Mouse (Mus musculus) heart, postnatal 0 days (tissue): ENCODE results near the gene Unk. TPM values are rescaled to one million over a fixed set of nuclear protein-coding genes. Genes with fewer than 3 reads are reported as not detected.
A peak's percentile ranks its signal among the peaks of the same experiment; 100 is the strongest.
"Not testable (repeated sequence)": the region's sequence is repeated elsewhere in the genome, so short reads cannot be mapped to it uniquely, and the experiment has no call there.

Source experiments
- ATAC-seq: fragments of 200-750 bp; cut with Nextera tagmentation; 2 replicates; pipeline ENCODE4 v1.8.0; 2017; ENCODE audit warnings: low read depth, moderate number of reproducible peaks, moderate library complexity; ENCODE audit not compliant: insufficient read depth
- DNase-seq: peaks from one replicate; pipeline ENCODE4 v3.0.0-alpha.2; 2016; ENCODE audit warnings: low spot score
- H3K27ac ChIP-seq: fragments of 300-500 bp; sonication (generic); 2 replicates; pipeline ENCODE4 v1.5.1; 2014; ENCODE audit warnings: low read depth, mild to moderate bottlenecking
- H3K27me3 ChIP-seq: fragments of 300-500 bp; sonication (generic); 2 replicates; pipeline ENCODE4 v1.6.1; 2014; ENCODE audit warnings: low read length, mixed read lengths; ENCODE audit not compliant: control insufficient read depth, insufficient read depth
- H3K36me3 ChIP-seq: fragments of 300-500 bp; sonication (generic); replicated peaks from 2 replicates; pipeline ENCODE4 v1.6.1; 2014; ENCODE audit warnings: low read length, mixed read lengths; ENCODE audit not compliant: control insufficient read depth, insufficient read depth
- H3K4me1 ChIP-seq: fragments of 300-500 bp; sonication (generic); 2 replicates; pipeline ENCODE4 v1.6.1; 2014; ENCODE audit warnings: antibody characterized with exemption; ENCODE audit not compliant: control insufficient read depth, insufficient read depth
- H3K4me2 ChIP-seq: fragments of 300-500 bp; sonication (generic); 2 replicates; pipeline ENCODE4 v1.6.1; 2014; ENCODE audit warnings: low read depth, mild to moderate bottlenecking, low read length, moderate library complexity
- H3K4me3 ChIP-seq: fragments of 300-500 bp; sonication (generic); 2 replicates; pipeline ENCODE4 v1.5.1; 2014; ENCODE audit warnings: low read depth, low read length
- H3K9ac ChIP-seq: fragments of 300-500 bp; sonication (generic); replicated peaks from 2 replicates; pipeline ENCODE4 v1.6.1; 2014; ENCODE audit warnings: low read depth, low read length, mixed read lengths
- H3K9me3 ChIP-seq: fragments of 300-500 bp; sonication (generic); replicated peaks from 2 replicates; pipeline ENCODE4 v1.6.1; 2016; ENCODE audit warnings: low read length; ENCODE audit not compliant: control insufficient read depth
- CTCF ChIP-seq: IDR thresholded peaks from 2 replicates; pipeline ENCODE4 v1.5.1; 2016; ENCODE audit warnings: antibody characterized with exemption, control low read depth, low read depth
- EP300 ChIP-seq: IDR thresholded peaks from 2 replicates; pipeline ENCODE4 v1.6.1; 2016; ENCODE audit warnings: antibody characterized with exemption, low read depth
- WGBS: fragments of 180-500 bp; shearing (Covaris S2); extraction: QIAGEN DNeasy Blood & Tissue Kit; methylation state at CpG from one replicate; pipeline ENCODE4 v1.1.7; 2014; 5-methylcytosine and 5-hydroxymethylcytosine counted together
- polyA plus RNA-seq: library from polyadenylated mRNA; unstranded; fragments of >200 nt; fragmentation: Nextera tagmentation; extraction: Ambion mirVana; gene quantifications from 2 replicates; pipeline ENCODE4 v1.2.1, GENCODE M21; 2015
- total RNA-seq: library from RNA; depleted of rRNA; stranded (reverse); fragments of >200 nt; gene quantifications from 2 replicates; pipeline ENCODE4 v1.2.3, GENCODE M21; 2014; ENCODE audit warnings: low replicate concordance

Unk gene
- total and polyA plus RNA-seq, 2 experiments from 2014 or later = 9.5 to 26.1 TPM

DNA sequence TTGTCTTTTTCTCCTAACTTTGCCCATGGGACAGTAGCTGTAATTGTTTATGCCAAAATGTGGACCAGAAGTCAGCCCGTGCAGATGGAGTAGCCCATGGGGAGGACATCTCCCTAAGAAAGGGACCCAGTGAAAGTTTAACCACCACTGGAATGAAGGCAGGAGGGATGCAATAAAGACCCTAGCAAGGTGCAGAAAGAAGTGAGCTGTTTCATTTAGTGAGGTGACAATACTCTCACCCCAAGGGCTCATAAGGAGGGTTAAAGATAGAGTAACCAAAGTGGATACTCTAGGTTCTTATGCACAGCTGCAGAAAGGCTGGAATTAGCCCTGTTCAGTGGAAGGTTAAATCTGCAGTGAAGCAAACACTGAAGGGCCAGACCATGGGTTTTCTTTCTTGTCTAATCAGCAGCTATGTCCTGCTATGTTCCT is 10.7 kb upstream of the Unk start:
- Histone ChIP-seq H3K36me3 (peaks cover 22% of the 10 kb centered on the region), H3K4me2 (no peak overlapping the region), H3K27ac (no peak overlapping the region), H3K9ac (no peak overlapping the region), H3K4me3 (no peak overlapping the region), H3K27me3 (no peaks in the 10 kb centered on the region), H3K9me3 (no peaks in the 10 kb centered on the region), H3K4me1 (no peaks in the 10 kb centered on the region; the same call in 1 of the 2 replicates)
- TF ChIP-seq CTCF = no peak
- no peak for TF ChIP-seq EP300
- WGBS = 61% methylated on average over 1 of the region's 1 CpGs
- no peak for ATAC-seq
- DNase-seq = peak; percentile 32

DNA sequence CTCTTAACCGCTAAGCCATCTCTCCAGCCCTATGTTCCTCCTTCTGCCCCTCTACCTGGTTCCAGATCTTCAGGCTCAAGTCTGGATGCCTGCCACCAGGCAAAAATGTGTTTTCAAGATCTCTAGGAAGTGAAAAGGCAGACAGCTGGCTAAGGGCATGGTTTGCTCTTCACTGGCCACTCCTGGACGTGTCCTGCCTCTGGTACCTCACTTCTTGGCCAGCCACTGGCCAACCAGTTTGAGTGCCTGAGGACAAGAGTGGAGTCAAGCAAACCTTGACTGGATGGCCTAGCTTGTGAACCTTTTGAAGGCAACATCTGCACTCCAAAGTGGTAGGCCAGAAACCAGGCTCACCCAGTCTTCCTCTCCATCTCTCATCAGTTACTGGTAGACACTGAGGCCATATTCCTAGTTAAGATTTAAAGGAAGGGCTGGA is 10.1 kb upstream of the Unk start:
- peaks cover 22% of the 10 kb centered on the region for H3K36me3 ChIP-seq
- H3K27me3 ChIP-seq = no peaks in the 10 kb centered on the region
- DNase-seq (no peak), ATAC-seq (no peak)
- H3K4me1 ChIP-seq = no peaks in the 10 kb centered on the region; the same call in 1 of the 2 replicates
- H3K9ac ChIP-seq = no peak overlapping the region
- H3K9me3 ChIP-seq = no peaks in the 10 kb centered on the region
- TF ChIP-seq EP300 = no peak
- no peak overlapping the region for H3K4me3 ChIP-seq
- H3K4me2 ChIP-seq = no peak overlapping the region
- 0 out of 2 replicates have a peak overlapping the region, but pooled peaks have one; percentile 14 for H3K27ac ChIP-seq
- 85% methylated on average over 2 of the region's 2 CpGs for WGBS

DNA sequence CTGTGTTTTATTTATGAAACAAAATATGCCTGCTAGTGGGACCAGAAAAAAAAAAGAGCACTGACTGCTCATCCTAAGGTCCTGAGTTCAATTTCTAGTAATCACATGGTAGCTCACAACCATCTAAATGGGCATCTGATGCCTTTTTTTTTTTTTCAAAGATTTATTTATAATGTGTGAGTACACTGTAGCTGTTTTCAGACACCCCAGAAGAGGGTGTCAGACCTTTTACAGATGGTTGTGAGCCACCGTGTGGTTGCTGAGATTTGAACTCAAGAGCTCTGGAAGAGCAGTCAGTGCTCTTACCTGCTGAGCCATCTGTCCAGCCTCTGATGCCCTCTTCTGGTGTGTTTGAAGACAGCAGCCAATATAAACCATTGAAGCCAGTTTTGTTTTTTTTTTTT is 9.6 kb upstream of the Unk start:
- TF ChIP-seq EP300 = no peak
- TF ChIP-seq CTCF = peak; percentile 32
- Histone ChIP-seq H3K27me3 (no peaks in the 10 kb centered on the region), H3K27ac (no peak overlapping the region), H3K9me3 (no peaks in the 10 kb centered on the region), H3K4me3 (no peak overlapping the region), H3K4me2 (no peak overlapping the region), H3K36me3 (peaks cover 22% of the 10 kb centered on the region), H3K9ac (no peak overlapping the region), H3K4me1 (no peaks in the 10 kb centered on the region; the same call in 1 of the 2 replicates)
- DNase-seq (no peak), ATAC-seq (no peak)
- 31% methylated on average over 1 of the region's 1 CpGs for WGBS

DNA sequence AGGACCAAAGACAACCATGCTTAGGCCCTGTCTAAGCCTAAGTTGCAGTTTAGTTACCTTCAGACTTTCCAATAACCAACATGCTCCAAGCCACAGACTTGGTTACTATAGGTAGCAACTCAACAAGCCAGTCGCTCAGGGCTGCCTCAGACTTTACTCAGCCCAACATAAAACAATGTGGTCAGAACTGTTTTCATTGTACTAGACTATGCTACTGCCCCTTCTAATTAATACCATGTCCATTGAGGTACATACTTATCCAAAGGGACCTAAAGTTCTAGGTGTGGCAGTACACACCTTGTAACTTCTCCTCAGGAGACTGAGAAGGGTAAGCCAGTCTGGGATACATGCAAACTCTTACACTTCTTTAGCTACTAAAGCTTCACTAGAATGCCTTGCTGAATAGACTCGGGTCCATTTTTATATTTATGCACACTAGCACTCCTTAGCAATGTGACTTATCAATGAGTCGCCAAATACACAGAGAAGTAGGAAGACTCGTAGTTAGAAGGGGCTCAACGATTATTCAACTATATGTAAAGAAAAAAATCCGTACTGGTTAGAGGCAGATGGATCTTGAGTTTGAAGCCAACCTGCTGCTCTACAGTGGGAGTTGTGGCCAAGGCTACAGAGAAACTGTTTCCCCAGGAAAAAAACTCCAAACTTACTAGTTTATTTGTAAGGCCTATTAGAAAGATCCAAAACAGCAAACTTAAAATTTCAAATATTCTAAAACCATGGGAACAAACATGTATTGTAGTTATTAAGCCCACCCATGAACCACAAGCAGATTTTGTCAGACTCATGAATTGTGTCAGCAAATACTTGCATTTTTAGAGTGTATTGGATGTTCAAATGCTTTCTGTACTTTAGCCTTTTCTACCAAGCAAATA is 8.5 kb upstream of the Unk start:
- H3K27me3 ChIP-seq = no peaks in the 10 kb centered on the region
- DNase-seq (no peak), ATAC-seq (no peak)
- no peaks in the 10 kb centered on the region; the same call in 1 of the 2 replicates for H3K4me1 ChIP-seq
- no peaks in the 10 kb centered on the region for H3K9me3 ChIP-seq
- 75% methylated on average over 6 of the region's 6 CpGs for WGBS
- TF ChIP-seq CTCF (no peak), EP300 (no peak; the same call in 1 of the 2 replicates)
- H3K4me2 ChIP-seq = peak overlapping the region; percentile 51
- H3K4me3 ChIP-seq = peak overlapping the region; percentile 35
- H3K27ac ChIP-seq = no peak overlapping the region
- peaks cover 22% of the 10 kb centered on the region for H3K36me3 ChIP-seq
- no peak overlapping the region for H3K9ac ChIP-seq

DNA sequence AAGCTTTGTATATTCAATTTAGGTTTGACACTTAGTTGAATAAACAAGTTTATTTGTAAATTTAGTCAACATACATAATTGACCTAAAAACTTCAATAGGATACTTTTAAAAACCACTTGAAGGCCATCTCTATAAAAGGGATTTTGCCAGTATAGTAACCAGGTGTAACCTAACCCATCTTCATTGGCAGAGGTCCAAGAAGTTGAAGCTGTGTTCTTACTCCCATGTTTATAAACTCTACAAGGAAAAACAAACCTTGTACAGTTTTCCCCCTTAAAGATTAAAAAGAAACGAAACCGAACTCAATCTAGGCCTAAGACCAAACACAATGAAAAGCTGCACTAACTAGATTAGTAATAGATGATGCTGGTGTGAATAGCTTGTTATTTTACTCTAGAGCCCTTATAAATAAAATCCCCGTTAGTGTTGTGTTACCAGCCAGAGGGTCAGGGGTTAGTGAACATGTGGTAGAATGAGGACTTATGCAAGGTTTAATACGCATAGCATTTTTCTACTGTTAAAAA is 7.8 kb upstream of the Unk start:
- TF ChIP-seq CTCF (no peak), EP300 (no peak; the same call in 1 of the 2 replicates)
- Histone ChIP-seq H3K4me1 (no peaks in the 10 kb centered on the region; the same call in 1 of the 2 replicates), H3K4me3 (peak overlapping the region; percentile 35), H3K9ac (no peak overlapping the region), H3K36me3 (peaks cover 22% of the 10 kb centered on the region), H3K27me3 (no peaks in the 10 kb centered on the region), H3K27ac (no peak overlapping the region), H3K4me2 (peak overlapping the region; percentile 51), H3K9me3 (no peaks in the 10 kb centered on the region)
- WGBS = 57% methylated on average over 4 of the region's 4 CpGs
- no peak for ATAC-seq
- no peak for DNase-seq

DNA sequence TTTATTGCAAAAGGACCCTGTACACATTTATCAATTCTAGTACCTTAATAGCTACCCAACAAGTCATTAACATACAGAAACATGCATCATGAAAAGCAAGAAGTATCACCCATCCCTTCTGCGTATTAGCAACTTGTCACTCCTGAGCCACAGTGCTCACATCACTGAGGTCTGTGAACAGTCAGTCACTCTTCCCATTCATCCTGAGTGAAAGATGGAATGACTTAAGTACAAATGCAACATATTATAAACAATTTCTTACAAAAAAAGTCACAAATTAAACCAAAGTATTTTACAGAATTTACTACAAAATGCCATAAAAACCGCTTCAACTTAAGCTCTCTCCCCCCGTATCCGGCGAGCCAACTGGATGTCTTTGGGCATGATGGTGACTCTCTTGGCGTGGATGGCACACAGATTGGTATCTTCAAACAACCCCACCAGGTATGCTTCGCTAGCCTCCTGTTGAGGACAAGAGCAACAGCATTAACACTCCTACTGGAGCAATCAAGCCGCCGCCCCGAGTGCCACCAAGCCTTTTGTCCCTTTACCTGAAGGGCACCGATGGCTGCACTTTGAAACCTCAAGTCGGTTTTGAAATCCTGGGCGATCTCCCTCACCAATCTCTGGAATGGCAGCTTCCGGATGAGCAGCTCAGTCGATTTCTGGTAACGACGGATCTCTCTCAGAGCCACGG is 6.9 kb upstream of the Unk start:
- 3% methylated on average over 18 of the region's 18 CpGs for WGBS
- Histone ChIP-seq H3K27ac (peak overlapping the region; percentile 93), H3K36me3 (peaks cover 22% of the 10 kb centered on the region), H3K9ac (peak overlapping the region; percentile 94), H3K4me2 (peak overlapping the region; percentile 57), H3K4me3 (peak overlapping the region; percentile 77)
- DNase-seq, H3K27me3 ChIP-seq, H3K4me1 ChIP-seq, H3K9me3 ChIP-seq, ATAC-seq: not testable (repeated sequence)
